Mouse (Mus musculus) limb, embryonic 15.5 days (tissue): ENCODE results near the gene Sc5d. TPM values are rescaled to one million over a fixed set of nuclear protein-coding genes. Genes with fewer than 3 reads are reported as not detected.

Experiments used
- ATAC-seq: fragments of 200-750 bp; cut with Nextera tagmentation; 2 replicates; pipeline ENCODE4 v1.8.0; 2017; ENCODE audit warnings: low read depth, moderate TSS enrichment; ENCODE audit not compliant: insufficient number of reproducible peaks, low FRiP score, low TSS enrichment
- H3K27ac ChIP-seq: fragments of 300-500 bp; sonication (generic); 2 replicates; pipeline ENCODE4 v1.5.1; 2015; ENCODE audit warnings: moderate library complexity, mild to moderate bottlenecking, inconsistent platforms
- H3K27me3 ChIP-seq: fragments of 300-500 bp; sonication (generic); 2 replicates; pipeline ENCODE4 v1.6.1; 2015; ENCODE audit warnings: inconsistent platforms
- H3K36me3 ChIP-seq: fragments of 300-500 bp; sonication (generic); 2 replicates; pipeline ENCODE4 v1.6.1; 2015; ENCODE audit warnings: inconsistent platforms
- H3K4me1 ChIP-seq: fragments of 300-500 bp; sonication (generic); 2 replicates; pipeline ENCODE4 v1.6.1; 2015; ENCODE audit warnings: inconsistent platforms
- H3K4me2 ChIP-seq: fragments of 300-500 bp; sonication (generic); 2 replicates; pipeline ENCODE4 v1.6.1; 2015; ENCODE audit warnings: mild to moderate bottlenecking, inconsistent platforms
- H3K4me3 ChIP-seq: fragments of 300-500 bp; sonication (generic); 2 replicates; pipeline ENCODE4 v1.5.1; 2015; ENCODE audit warnings: mild to moderate bottlenecking, inconsistent platforms
- H3K9ac ChIP-seq: fragments of 300-500 bp; sonication (generic); 2 replicates; pipeline ENCODE4 v1.6.1; 2015; ENCODE audit warnings: inconsistent platforms
- H3K9me3 ChIP-seq: fragments of 300-500 bp; sonication (generic); 2 replicates; pipeline ENCODE4 v1.6.1; 2016; ENCODE audit warnings: inconsistent platforms
- WGBS: fragments of 180-500 bp; shearing (Covaris S2); methylation state at CpG from one replicate; pipeline ENCODE4 v1.1.7; 2015; 5-methylcytosine and 5-hydroxymethylcytosine counted together
- polyA plus RNA-seq: library from polyadenylated mRNA; unstranded; fragments of >200 nt; fragmentation: Nextera tagmentation; extraction: Ambion mirVana; gene quantifications from 2 replicates; pipeline ENCODE4 v1.2.1, GENCODE M21; 2015

The Sc5d gene
- polyA plus RNA-seq, 1 experiment from 2014 or later = 54.1 TPM

- Histone ChIP-seq H3K4me1 (no peaks in the 10 kb centered on the region), H3K27ac (no peak overlapping the region), H3K27me3 (peaks cover 5% of the 10 kb centered on the region; the same call in 1 of the 2 replicates), H3K4me2 (no peak overlapping the region), H3K36me3 (no peaks in the 10 kb centered on the region), H3K9ac (no peak overlapping the region), H3K9me3 (no peaks in the 10 kb centered on the region), H3K4me3 (no peak overlapping the region)
- WGBS = 85% methylated on average over 1 of the region's 1 CpGs
- ATAC-seq = no peak
Measured at GRCm38 (mm10) chr9:42213142-42213541, 50.9 kb downstream of the Sc5d start.

GRCm38 (mm10) chr9:42209666-42210065 is 54.4 kb downstream of the Sc5d start:
- WGBS = 79% methylated on average over 6 of the region's 6 CpGs
- H3K36me3 ChIP-seq = no peaks in the 10 kb centered on the region
- H3K4me1 ChIP-seq = no peaks in the 10 kb centered on the region
- no peak for ATAC-seq
- no peaks in the 10 kb centered on the region for H3K27me3 ChIP-seq
- no peak overlapping the region for H3K4me2 ChIP-seq
- no peak overlapping the region for H3K27ac ChIP-seq
- H3K9me3 ChIP-seq = no peaks in the 10 kb centered on the region
- no peak overlapping the region for H3K4me3 ChIP-seq
- H3K9ac ChIP-seq = no peak overlapping the region

GRCm38 (mm10) chr9:42208463-42208862 is 55.6 kb downstream of the Sc5d start:
- H3K36me3 ChIP-seq = no peaks in the 10 kb centered on the region
- no peaks in the 10 kb centered on the region for H3K27me3 ChIP-seq
- no peak overlapping the region for H3K9ac ChIP-seq
- H3K4me1 ChIP-seq = no peaks in the 10 kb centered on the region
- no peak overlapping the region for H3K4me3 ChIP-seq
- ATAC-seq = no peak
- H3K4me2 ChIP-seq = no peak overlapping the region
- 29% methylated on average over 5 of the region's 5 CpGs for WGBS
- H3K9me3 ChIP-seq = no peaks in the 10 kb centered on the region
- H3K27ac ChIP-seq = no peak overlapping the region

- no peaks in the 10 kb centered on the region for H3K4me1 ChIP-seq
- H3K36me3 ChIP-seq = no peaks in the 10 kb centered on the region
- no peaks in the 10 kb centered on the region for H3K9me3 ChIP-seq
- no peaks in the 10 kb centered on the region for H3K27me3 ChIP-seq
- no peak overlapping the region for H3K4me2 ChIP-seq
- ATAC-seq = no peak
- no peak overlapping the region for H3K9ac ChIP-seq
- WGBS = 55% methylated on average over 1 of the region's 1 CpGs
- no peak overlapping the region for H3K27ac ChIP-seq
- no peak overlapping the region for H3K4me3 ChIP-seq
Measured at GRCm38 (mm10) chr9:42206750-42207149, 57.3 kb downstream of the Sc5d start.

GRCm38 (mm10) chr9:42202271-42202670 is 61.8 kb downstream of the Sc5d start:
- Histone ChIP-seq H3K9ac (no peak overlapping the region), H3K36me3 (no peaks in the 10 kb centered on the region), H3K4me3 (no peak overlapping the region), H3K9me3 (no peaks in the 10 kb centered on the region), H3K27me3 (no peaks in the 10 kb centered on the region), H3K4me1 (no peaks in the 10 kb centered on the region), H3K4me2 (no peak overlapping the region), H3K27ac (no peak overlapping the region)
- WGBS = 77% methylated on average over 5 of the region's 5 CpGs
- ATAC-seq = no peak

Other genes starting within 250 kb of the Sc5d start
- 3.6 and 5.0 TPM in 2 replicates for gene Sorl1, start 140.0 kb downstream of the Sc5d start, polyA plus RNA-seq
- 0.11 and 0.20 TPM in 2 replicates for gene Tecta, start 135.7 kb upstream of the Sc5d start, polyA plus RNA-seq
- 3.3 and 3.8 TPM in 2 replicates for gene Tbcel, start 243.6 kb upstream of the Sc5d start, polyA plus RNA-seq